Mouse (Mus musculus) layer of hippocampus, adult 9-10 months (tissue): ENCODE results near the gene Cirbp.
A peak's percentile ranks its signal among the peaks of the same experiment; 100 is the strongest.

Source experiments
- DNase-seq: peaks from one replicate; pipeline ENCODE4 v3.0.0; 2022; ENCODE audit warnings: low spot score

The Cirbp gene

DNA sequence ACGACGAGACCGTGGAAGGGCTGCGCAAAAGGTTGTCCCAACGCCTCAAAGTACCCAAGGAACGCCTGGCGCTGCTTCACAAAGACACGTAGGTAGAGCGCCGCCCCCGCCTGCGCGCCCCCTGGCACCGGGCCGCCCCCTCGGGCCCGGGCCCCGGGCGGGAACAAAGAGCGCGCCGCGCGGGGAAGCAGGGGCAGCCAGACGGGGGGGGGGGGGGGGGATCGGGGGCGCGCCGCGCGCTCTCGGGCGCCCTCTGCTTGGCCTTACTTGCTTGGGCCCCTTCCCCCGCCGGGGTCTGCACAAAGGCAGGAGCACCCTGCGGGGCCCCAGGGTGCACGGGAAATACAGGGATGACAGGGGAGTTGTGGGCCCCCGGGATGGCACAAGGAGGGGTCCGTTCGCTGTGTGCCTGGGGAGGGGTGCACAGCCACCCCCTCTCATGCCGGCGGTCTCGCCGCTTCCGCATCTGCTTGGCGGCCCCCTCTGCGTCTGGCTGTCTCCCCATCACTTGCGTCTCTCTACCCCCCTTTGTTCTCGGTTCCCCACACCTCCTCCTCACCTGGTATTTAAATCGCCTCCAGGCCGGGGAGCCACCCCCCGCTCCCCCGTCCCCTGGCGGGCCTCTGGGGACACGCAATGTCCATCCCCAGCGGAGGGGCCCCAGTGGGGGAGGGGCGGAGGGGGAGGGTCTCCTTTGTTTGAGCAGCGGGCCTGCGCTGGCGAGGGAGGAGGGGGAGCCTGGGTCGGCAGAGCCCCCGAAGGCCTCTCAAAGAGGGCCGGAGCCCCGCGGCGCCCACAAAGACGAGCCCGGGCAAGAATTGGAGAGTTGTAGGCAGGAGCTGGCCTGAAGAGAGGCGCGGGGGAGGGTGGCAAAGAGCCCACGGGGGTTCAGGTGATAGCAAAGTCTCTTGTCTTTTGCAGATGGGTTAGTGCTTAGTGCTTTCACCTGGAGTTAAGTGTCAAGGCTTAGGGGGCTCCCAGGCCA is 15.3 kb upstream of the Cirbp start:
- no peak for DNase-seq

GRCm38 (mm10) chr10:80151211-80152034 is 14.4 kb upstream of the Cirbp start:
- DNase-seq = no peak

DNA sequence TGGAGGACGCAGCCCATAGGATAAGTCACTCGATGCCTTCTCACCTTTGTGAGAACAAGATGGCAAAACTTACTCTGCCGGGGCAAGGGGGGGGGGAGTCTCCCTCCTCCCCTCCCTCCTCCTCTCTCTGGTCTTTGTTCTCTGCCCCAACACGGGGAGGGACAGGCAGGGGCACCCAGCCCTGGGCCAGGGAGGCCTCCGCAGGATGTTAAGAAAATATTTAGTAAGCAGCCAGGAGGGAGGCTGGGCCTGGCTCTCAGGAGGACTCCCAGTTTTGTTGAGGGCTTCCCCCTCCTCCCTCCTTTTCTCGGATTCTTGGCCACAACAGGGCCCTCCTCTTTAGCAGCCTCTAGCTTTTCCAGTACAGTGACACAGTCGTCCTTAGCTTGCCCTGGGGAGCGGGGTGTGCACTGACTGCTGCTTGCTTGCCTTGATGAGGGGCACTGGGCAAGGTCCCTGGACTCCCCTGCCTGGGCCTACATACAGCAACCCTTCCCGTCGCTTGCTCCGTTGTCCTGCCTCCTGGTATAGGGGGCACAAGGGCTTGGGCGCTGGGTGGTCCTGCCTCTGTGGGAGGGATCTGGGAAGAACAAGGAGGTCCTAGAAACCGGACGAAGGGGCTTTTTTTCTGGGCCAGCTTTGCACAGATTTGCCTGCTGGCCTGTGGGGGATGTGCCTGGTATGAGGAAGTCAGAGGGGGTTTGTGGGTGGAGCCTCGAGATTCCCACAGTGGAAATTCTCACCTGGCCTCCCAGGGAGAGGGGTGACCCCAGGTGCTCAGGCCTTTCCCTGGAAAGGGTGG is 13.5 kb upstream of the Cirbp start:
- no peak for DNase-seq

DNA sequence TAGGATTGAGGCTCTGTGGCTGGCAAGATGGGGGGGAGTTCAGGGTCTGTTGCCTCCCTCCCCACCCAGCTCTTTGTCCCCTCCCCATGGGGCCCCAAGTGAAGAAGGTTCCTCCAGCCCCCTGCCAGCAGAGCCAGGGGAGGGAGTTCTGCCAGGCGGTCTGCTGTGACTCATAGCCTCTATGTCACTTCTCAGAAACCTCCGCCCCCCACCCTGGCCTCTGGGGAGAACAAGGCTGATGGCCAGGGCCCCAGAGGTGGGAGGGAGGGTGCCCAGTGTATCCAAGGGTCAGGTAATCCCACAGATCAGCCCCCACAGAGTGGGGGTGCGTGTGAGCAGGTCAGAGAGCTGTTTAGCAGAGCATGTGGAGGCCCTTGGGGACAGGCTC is 12.9 kb upstream of the Cirbp start:
- DNase-seq = no peak

DNA sequence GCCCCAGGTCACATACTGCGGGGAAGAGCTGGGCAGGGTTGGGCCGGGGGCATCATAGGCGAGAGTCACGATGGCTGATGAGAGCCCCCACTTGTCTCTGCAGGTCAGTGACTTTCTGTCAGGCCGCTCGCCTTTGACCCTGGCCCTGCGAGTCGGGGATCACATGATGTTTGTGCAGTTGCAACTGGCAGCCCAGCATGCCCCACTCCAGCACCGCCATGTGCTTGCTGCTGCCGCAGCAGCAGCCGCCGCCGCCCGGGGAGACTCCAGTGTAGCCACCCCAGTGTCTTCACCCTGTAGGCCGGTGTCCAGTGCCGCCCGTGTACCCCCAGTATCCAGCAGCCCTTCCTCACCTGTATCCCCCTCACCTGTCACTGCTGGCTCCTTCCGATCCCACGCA is 12.1 kb upstream of the Cirbp start:
- DNase-seq = no peak

DNA sequence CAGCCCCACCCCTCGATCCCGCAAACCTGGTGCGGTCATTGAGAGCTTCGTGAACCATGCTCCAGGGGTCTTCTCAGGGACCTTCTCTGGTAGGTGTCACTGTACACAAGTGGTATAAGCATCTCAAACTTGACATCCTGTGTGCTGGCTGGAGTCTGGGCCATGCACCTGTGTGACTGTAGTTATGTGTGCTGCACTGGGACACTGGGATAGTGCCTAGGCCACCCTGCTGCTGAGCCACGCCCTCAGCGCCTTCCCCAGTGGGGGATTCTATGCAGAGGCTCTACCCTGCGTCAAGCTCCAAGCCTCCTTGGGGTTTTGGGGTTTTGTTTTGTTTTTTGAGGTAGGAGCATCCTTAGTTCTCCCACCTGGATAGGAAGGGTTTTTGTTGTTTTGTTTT is 11.4 kb upstream of the Cirbp start:
- no peak for DNase-seq

DNA sequence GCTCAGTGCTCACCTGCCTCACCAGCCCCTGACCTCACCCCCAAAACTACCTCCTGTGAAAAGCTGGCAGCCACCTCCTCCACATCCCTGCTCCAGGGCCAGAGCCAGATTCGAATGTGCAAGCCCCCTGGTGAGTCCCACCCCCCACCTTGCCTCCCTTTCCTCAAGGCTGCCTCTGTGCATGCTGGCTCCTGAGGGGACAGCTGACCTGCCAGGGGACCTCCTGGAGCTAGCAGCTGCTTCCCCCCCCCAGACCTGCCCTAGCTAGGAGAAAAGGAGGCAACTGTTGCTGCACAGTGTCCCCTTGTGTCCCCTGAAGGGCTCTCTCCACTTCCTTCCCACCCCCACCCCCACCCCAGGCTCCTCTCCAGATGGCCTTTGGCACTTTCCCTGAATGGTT is 10.5 kb upstream of the Cirbp start:
- DNase-seq = no peak

GRCm38 (mm10) chr10:80156002-80156751 is 9.6 kb upstream of the Cirbp start:
- no peak for DNase-seq

- no peak for DNase-seq
Measured at GRCm38 (mm10) chr10:80156752-80157053, 9.1 kb upstream of the Cirbp start.

DNA sequence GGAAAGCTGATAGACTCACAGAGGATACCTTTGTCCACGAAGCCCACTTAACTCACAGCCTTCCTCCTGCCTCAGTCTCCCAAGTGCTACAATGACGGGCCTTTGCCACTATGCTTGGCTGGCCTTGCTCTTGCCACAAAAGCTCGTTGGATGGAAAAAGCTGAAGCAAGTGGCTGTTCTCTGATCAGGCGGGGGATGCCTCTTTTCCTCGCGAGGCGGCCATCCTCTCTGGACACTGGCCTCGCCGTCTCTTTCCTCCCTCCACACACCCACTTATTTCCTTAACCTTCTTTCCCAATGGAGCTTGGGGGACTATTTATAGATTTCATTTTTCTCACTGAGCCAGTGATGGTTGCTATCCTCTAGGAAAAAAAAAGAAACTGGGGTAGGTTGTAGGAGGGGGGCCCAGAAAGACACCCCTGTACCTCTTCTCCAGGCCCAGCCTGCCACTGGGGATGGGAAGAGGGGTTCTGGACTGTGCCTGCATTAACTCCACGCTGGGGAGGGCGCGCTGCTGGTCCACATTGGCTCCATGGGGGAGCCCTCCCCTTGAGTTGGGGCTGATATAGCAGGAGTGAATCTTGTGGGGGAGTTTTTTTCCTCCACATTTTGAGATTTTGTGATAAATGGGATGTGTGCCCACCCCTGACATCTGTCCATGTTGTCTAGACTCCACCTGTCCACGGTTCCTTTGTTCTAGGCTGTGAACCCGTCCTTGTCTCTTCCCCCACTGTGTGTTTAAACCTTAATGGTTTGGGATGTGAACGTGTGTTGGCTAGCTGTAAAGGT is 8.4 kb upstream of the Cirbp start:
- no peak for DNase-seq

GRCm38 (mm10) chr10:80158307-80158986 is 7.3 kb upstream of the Cirbp start:
- no peak for DNase-seq

DNA sequence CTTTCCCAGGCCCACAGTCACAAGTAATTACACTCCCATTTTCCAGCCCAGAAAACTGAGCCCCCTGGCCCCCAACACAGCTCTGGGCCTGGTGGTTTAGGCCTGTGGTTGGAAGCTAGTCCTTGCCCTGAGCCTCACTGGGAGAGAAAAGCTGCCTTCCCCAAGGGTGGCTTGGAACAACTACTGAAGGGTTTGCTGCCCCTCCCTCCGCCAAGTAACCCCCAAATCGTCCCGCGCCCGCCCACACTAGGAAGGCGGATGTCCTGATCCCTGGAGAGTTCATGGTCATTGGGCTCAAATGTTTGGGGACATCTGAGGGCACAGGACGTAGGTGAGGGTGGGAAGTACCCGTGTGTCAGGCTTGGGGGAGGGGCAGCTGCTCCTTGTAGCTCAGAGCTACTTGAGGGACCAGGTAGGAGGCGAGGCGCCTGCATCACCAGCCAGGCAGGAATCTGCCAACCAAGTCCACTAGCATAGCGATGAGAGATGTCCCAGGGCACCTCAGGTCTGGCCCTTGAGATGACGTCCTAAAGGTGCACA is 6.7 kb upstream of the Cirbp start:
- no peak for DNase-seq

GRCm38 (mm10) chr10:80159561-80160454 is 6.0 kb upstream of the Cirbp start:
- DNase-seq = peak; percentile 96

DNA sequence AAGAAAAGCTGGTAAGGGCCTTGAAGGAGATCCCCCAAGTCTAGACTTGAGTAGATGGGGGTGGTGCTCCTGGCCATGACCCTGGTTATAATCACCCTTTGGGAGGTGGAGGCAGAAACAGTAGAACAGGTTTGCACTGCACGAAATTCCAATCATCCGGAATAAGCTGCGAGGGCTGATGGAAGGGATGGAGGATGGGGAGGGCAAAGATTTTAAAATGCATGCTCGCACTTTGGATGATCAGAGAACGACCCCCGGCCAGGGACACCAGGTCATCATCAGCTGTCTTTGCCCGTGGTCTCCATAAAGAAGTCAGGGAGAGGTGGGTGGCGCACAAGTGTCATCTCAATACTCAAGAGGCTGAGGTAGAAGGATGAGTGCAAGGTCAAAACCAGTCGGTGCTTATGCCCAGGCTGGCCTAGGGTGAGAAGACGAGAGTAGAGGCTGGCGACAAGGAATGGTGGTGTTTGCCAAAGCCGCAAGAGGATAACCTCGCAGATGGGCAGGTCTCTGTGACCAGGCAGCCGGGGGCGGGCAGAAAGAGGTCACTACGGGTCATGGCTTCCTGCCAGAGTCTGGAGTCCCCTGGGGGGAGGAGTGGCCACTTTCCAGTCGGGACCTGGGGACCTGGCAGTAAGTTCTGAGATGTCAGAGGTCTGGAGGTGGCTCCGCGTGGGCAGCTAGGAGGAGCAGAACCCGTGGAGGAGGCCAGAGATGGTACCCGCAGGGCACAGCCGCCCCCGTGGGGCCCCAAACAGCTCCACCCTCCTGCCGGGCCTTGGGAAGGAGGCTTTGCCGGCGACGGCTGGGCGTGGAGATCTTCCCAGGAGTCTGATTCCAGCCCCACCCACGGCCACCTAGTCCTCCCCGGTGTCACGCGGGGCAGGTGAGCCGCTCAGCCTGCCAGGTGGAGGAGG is 5.1 kb upstream of the Cirbp start:
- no peak for DNase-seq

DNA sequence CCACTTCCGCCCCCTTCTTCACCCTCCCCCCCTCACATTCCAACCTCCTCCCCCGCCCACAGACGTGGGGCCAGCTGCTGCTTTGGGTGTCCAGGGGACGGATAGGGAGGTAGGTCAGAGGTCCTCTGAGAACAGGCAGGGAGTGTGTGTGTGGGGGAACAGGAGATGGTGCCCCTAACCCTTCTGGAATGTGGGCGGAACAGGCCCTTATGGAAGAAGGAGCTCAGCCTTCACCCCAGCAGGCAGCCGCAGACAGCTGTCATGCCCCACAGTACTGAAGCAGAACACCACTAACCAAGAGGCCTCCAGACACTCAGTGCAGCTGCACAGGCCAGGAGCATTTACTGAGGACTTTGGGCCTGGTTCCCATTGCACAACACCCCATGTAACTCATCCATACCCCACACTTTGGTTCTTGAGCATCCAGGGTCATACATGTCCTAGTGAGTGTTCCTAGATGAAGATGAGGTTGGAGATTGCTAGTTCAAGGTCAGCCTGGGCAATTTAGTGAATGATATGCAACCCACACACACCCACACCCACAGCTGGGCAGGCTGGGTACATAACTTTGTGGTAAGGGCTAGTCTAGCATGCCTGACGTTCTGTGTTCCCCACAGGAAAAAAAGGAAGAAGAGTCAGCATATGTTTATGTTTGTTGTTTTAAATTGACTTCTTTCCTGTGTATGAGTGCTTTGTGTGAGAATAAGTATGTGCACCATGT is 4.1 kb upstream of the Cirbp start:
- DNase-seq = no peak

GRCm38 (mm10) chr10:80162243-80162608 is 3.6 kb upstream of the Cirbp start:
- DNase-seq = no peak

- DNase-seq = no peak
Measured at GRCm38 (mm10) chr10:80162716-80163299, 3.0 kb upstream of the Cirbp start.
